15 mouse cellular contexts compared by ENCODE assay signal in the genomic region with DNA sequence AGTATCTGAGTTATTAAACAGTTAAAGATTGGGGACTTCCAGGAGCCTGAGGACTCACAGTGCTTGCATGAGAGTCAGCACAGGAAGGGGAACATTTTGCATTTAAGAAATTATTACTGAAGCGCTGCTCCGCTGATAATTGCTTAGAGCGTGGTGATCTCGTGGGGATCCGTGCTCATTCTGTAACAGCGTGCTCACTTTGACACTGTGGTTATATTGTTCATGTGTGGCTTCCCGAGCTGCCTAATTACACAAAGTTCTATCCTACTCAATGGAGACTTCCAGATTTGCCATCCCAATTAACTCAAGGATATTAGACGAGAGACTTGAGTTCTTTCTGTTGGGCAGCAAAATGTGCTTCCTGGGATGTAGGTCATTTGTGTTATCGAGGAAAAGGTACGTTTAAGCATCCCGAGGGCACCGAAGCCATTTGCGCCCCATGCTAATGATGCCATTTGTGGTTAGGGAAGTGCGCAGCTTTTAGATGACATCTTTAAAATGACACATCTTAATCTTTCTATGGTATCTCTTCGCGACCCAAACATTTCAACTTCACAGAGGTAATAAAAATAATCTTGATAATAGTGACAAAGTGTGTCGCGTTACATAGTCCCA.
"Had no signal": no experiment of that assay in that cellular context is flagged by ENCODE, and none has a peak within 500 bp of the region (broad histone marks: within the 10 kb centered on the region; RNA-seq: fewer than 3 reads in every experiment).

No protein-coding gene starts in this region.

- H3K4me3 ChIP-seq: kidney, embryonic 15.5 days; left cerebral cortex, adult 2 months; limb, embryonic 10.5 days; liver, embryonic 12.5 days; megakaryocyte, embryonic 14.5 days; midbrain, embryonic 12.5 days had no signal

- H3K36me3 ChIP-seq: kidney, embryonic 15.5 days; limb, embryonic 10.5 days; liver, embryonic 12.5 days; midbrain, embryonic 12.5 days had no signal

- H3K4me1 ChIP-seq: kidney, embryonic 15.5 days; limb, embryonic 10.5 days; liver, embryonic 12.5 days; megakaryocyte, embryonic 14.5 days; midbrain, embryonic 12.5 days had no signal

- H3K9me3 ChIP-seq: kidney, embryonic 15.5 days; limb, embryonic 10.5 days; liver, embryonic 12.5 days; midbrain, embryonic 12.5 days had no signal

- DNase-seq: kidney, adult 2 months; kidney, postnatal 14 days; lung, embryonic 14.5 days; lung, postnatal 10 days; right cerebral cortex, adult 18-20 months; right cerebral cortex, postnatal 25 days; thymus, postnatal 36 days had no signal

- H3K4me2 ChIP-seq: kidney, embryonic 15.5 days; liver, embryonic 12.5 days; lung, embryonic 14.5 days; midbrain, embryonic 12.5 days had no signal

- H3K9ac ChIP-seq: kidney, embryonic 15.5 days; liver, embryonic 12.5 days; lung, embryonic 14.5 days; midbrain, embryonic 12.5 days had no signal

- H3K27ac ChIP-seq: kidney, embryonic 15.5 days; left cerebral cortex, adult 2 months; limb, embryonic 10.5 days; liver, embryonic 12.5 days; macrophage; midbrain, embryonic 12.5 days had no signal

- H3K27me3 ChIP-seq: kidney, embryonic 15.5 days; liver, embryonic 12.5 days; megakaryocyte, embryonic 14.5 days; midbrain, embryonic 12.5 days had no signal

- ATAC-seq: intestine, embryonic 16.5 days; liver, embryonic 12.5 days had no signal
